Mouse (Mus musculus) kidney, adult 8-10 months (tissue): ENCODE data around the gene Adam22.
A peak's percentile ranks its signal among the peaks of the same experiment; 100 is the strongest.
"Not testable (repeated sequence)": the region's sequence is repeated elsewhere in the genome, so short reads cannot be mapped to it uniquely, and the experiment has no call there.

Experiments used
- DNase-seq, 2 experiments: peaks; one replicate each; pipeline ENCODE4 v3.0.0; 2022

The Adam22 gene

GRCm38 (mm10) chr5:8056141-8057017 is 311.6 kb downstream of the Adam22 start:
- DNase-seq: peak; percentile 87 to 89

- DNase-seq: no peak
Observed at GRCm38 (mm10) chr5:8055721-8056129, 312.2 kb downstream of the Adam22 start.

GRCm38 (mm10) chr5:8053827-8054226 is 314.1 kb downstream of the Adam22 start:
- no peak for DNase-seq

GRCm38 (mm10) chr5:8045855-8046254 is 322.1 kb downstream of the Adam22 start, which contains the start of gene Sri:
Sri (plus strand) TSS chr5:8046078.
- DNase-seq: peak; percentile 61 to 79

- DNase-seq: not testable (repeated sequence)
Observed at GRCm38 (mm10) chr5:8034596-8034995, 333.4 kb downstream of the Adam22 start.
